Mouse (Mus musculus): ENCODE data around the gene Usp29.
A peak's percentile ranks its signal among the peaks of the same experiment; 100 is the strongest.
"Not testable (repeated sequence)": the region's sequence is repeated elsewhere in the genome, so short reads cannot be mapped to it uniquely, and the experiment has no call there.

The Usp29 gene

DNA sequence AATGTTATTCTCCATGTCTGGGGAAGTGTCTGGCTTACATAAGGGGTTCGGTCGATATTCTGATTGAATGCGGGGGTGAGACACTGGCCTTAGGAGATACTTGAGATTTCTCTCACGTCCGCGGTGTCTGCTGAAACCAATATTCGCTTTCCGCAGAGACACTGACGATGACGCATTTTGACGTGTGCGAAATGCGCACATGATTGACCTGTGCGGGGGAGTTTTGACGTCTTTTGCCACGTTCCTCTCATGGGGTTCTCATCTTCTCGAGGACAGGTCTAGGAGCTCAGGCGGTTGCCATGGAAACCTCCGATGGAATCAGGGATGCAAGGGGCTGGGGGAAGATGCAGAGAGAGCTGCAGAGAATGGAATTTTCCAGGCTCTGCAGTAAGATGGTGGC lies 144.1 kb downstream of the Usp29 start:
- DNase-seq (ENCODE audit: low read depth), result no peak

DNA sequence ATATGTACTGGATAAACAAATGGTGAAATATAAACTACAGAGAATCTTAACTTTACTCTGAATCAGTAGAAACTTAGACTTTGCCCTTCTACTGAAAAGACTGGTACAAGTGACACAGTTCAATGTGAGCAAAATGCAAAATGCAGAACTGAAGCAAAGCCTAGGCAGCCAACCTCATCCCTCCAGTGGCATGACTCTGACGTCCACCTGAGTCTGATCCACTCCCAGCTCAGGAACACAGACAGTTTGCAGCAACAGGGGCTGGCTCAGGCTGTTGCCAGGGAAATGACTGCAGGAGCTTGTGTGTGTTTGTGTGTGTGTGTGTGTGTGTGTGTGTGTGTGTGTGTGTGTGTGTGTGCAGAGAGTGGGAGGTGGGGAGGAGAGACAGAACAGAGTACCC lies 147.8 kb downstream of the Usp29 start:
- DNase-seq (ENCODE audit: low read depth), result no peak

DNA sequence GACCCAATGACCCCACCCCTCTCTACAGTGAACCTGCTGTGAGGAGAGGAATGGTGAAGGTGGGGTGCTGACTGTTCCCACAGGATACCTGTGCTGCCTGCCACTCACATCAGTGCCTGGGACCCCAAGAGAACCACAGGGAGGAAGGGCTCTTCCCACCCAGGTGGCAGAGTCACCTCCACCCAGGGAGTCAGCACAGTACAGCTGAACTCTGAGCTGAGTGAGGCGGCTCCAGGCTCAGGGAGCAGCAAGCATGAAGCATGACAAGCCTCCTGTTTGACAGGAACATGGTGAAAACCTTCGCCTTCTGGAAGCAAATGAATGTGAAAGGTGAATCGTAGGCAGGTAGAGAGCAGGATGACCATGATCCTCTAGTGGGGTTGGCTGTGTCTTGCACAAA lies 148.5 kb downstream of the Usp29 start:
- not testable (repeated sequence) for DNase-seq (ENCODE audit: low read depth)

DNA sequence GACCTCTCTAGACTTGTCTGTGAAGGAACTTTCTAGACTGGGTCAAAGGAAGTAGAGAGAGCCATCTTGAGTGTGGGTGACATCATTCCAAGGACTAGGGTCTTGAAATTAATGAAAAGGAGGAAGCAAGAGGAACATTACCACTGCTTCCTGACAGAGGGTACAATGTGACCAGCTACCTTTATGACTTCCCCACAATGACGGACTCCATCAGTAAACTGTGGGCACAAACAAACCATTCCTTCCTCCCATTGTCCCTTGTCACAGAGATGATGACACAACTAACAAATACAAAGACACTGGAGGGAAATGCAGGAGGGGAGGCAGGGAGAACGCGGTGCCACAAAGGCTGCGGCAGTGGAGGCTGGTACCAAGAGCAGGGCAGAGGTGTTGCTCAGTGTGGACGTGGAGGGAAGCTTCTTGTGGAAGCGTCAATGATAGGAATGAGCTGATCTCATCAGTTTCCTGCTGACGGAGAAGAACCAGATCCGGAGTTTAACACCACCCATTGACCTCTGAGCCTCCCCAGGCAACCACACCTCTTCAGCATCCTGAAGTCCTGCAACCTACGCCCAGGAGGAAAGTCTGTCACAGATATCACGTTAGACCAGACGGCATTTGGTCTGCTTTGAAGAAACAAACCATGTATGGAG lies 149.3 kb downstream of the Usp29 start:
- no peak for DNase-seq (ENCODE audit: low read depth)

DNA sequence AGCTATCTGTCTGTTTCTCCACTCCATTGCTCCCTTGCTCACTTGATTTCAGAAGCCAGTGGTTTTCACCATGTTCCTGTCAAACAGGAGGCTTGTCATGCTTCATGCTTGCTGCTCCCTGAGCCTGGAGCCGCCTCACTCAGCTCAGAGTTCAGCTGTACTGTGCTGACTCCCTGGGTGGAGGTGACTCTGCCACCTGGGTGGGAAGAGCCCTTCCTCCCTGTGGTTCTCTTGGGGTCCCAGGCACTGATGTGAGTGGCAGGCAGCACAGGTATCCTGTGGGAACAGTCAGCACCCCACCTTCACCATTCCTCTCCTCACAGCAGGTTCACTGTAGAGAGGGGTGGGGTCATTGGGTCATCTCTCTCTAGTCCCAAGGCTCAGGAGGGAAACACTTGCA lies 150.5 kb downstream of the Usp29 start:
- DNase-seq (ENCODE audit: low read depth), result not testable (repeated sequence)

DNA sequence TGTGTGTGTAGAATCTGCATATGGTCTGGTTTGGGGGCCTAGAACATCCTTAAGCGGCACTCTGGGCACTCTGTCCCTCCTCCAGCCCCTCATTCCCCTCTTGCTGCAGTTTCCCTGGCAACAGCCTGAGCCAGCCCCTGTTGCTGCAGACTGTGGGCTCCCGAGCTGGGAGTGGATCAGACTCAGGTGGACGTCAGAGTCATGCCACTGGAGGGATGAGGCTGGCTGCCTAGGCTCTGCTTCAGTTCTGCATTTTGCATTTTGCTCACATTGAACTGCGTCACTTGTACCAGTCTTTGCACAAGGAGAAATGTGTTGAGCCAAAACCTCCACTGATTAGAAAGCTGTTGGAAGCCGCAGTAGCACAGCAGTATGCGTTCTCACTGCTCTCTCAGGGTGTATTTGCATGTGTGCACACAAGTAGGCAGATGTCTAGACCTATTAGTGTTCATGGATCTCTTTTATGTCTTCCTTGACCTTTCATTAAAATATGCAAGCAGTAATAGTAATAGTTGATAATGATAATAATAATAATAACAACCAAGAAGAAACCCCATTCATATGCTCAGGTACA lies 151.2 kb downstream of the Usp29 start:
- DNase-seq (ENCODE audit: low read depth), result no peak

DNA sequence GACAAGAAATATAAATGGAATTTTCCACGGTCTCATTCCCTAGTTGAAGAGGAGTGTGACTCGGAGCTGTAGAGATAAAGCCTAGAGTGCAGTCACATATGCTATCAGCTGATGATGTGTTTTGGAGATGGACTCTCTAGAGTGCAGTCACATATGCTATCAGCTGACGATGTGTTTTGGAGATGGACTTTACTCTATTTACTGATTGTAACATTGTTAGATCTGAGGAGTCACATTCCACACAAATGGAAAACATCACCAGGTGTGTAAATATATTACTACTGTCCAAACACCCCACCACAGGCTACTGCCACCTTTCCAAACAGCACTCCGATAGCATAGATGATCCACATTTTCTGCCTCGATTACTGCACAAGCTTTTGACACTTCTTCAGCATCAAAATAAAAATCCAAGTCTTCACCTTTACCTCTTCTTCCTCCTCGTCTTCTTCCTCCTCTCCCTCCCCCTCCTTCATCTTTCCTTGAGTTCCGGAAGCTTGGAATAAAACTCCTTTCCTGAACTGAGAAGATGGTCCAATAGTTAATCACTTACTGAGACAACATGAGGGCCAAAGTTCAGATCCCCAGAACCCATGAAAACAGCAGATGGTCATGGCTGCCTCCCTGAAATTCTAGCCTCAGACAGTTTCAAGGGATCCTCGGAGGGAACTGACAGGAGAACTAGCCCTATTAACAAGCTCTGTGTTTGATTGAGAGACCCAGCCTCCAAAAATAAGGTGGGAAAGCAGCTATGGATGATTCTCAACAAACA lies 153.2 kb downstream of the Usp29 start:
- no peak for DNase-seq (ENCODE audit: low read depth)

DNA sequence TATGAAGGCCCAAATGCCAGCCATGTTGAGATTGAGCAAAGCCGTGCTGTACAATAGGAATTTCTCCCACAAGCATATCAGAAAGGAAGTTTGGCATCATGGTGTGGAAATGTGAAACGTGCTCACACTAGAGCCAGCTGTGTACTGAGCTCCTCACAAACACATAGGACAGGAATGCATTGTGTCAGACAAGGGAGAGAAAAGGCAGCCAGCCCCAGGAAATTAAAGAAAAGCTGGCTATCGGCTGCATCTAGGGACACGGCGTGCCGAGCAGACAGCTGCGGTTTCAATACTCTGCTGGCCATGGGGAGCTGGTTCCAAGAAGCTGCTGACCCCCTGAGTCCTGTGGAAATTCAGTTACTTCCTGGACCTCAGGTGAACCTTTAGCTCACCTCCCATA lies 155.0 kb downstream of the Usp29 start:
- DNase-seq (ENCODE audit: low read depth), result no peak

DNA sequence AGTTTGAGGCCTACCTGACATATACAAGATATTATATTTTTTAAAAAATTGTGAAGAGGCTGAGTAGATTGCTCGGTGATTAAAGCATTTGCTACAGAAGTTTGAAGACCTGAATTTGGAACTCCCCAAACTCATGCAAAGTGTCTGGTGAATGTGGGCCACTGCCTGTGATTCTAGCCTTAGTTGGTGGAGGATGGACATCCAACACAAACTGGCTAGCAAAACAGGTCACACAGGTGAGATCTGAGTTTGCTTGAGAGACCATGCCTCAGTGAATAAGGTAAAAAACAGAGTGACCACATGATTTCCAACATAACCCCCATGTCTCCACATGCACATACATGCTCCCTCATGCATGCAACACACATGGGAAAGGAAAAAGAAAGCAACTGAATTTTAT lies 156.5 kb downstream of the Usp29 start:
- DNase-seq (ENCODE audit: low read depth), result no peak

DNA sequence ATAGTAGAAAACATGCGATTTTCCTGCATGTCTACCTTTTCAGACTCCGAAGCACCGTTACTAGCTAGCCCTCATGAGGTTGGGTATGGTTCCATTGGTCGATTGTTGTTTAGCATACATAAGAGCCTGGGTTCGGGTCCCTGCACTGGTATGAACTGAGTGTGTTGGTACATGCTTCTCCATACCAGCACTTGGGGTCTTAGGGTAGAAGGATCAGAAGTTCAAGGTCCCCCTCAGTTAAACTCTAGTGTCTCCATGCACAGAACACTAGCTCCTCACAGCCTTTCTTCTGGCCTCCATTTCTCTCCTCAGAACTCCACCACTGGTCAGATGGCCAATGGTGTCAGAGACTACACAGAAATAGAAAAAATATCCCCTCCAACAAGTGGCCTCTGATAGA lies 159.5 kb downstream of the Usp29 start:
- no peak for DNase-seq (ENCODE audit: low read depth)

DNA sequence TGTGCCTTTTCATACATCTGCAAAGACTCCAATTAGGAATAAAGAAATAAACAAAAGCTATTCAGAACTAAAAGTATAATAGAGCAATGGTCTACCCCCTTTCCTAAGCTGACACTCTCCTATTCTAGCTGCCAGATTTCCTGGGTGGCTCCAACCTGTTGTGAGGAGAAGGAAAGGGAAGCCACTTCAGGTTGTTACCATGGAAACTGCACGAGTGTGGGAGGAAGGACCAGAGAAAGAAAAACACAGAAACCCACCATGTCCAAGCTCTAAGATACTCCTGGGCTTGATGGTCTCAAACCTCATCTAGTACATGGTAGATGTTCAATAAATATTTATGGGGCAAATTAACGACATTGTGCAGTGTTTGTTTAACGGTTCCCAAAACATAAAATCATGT lies 160.8 kb downstream of the Usp29 start:
- DNase-seq (ENCODE audit: low read depth), result no peak

DNA sequence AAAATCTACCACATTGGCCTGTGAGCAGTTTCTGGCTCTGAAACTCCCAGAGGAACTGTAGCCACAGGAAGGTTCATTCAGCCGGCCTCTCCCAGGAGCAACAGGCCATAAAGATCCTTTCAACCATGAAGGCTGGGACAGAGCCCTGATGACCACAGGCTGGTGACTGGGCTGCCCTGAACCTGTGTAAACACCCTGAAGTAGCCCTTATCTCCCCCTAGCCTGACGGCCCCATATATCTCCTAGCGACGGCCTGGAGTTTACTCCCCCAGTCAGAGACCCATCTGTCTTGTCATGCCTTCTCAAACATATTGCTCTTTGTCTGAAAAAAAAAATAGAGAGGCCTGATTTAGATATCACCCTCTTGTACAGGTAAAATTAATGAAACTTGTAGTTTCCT lies 166.6 kb downstream of the Usp29 start:
- not testable (repeated sequence) for DNase-seq (ENCODE audit: low read depth)

DNA sequence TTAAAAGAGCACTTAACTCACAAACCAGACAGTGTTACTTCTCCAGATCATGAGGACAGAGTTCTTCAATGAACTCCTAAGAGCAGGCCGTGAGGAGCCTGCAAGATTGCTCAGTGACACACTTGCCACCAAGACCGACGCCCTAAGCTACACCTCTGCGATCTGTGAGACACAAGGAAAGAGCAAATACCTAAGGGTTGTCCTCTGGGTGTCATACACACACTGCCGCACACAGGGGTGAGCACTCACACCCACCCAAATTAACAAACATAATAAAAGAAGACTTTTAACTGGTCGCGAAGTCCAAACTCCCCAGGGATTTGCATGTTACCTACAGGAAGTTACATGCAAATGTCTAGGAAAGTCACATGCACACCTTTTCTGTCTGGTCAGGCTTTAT lies 170.3 kb downstream of the Usp29 start:
- DNase-seq (ENCODE audit: low read depth), result no peak

DNA sequence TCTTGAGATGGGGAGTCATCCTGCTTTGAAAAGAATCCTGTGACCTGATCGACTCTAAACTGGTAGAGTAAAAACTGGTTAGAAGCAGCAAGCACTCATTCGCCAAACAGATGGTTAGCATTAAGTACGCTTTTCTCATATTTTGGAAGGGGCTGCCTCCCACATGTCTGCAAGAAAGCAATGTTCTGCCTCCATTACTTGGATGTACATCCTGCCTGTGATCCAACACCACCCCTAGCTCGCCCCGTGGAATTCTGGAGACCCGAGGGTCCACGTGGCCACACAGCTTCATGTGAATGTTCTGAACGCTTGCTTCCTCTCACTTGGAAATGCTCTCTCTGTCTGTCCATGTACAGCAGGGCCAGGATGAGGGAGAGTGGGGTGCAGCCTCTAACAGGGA lies 173.1 kb downstream of the Usp29 start:
- no peak for DNase-seq (ENCODE audit: low read depth)

DNA sequence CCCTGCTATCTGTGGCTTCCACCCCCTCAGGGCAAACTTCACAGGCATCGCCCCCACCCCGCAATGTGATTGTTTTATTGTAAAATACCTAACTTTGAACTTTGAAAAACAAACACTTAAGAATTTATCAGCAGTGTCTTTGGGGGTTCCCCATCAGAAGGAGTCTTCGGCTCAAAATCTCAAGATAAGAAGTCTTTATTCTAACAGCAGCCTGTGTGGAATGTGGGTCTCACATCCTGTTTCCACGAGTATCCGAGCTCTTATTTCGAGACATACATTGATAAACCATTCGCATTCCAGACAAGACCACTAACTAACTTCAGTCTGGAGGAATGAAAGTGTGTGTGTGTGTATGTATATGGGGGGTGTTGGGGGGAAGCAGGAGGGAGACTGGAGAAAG lies 180.1 kb downstream of the Usp29 start:
- no peak for DNase-seq (ENCODE audit: low read depth)

DNA sequence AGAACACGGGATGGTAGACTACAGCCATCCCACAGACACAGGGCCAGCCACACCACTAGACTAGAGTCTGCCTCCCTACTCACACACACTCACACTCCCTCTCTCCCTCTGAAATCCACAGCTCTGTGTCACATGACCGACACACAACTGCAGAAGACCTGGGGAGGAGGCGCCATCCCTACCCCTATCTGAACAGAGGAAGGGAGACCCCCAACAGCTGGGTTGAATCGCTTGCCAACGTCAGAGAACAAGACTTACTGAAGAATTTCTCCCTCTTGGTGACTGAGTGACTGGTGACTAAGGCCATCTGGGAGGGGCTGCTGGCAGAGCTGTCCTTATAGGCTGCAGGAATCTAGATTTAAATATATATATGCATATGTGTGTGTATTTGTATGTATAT lies 181.4 kb downstream of the Usp29 start:
- no peak for DNase-seq (ENCODE audit: low read depth)

DNA sequence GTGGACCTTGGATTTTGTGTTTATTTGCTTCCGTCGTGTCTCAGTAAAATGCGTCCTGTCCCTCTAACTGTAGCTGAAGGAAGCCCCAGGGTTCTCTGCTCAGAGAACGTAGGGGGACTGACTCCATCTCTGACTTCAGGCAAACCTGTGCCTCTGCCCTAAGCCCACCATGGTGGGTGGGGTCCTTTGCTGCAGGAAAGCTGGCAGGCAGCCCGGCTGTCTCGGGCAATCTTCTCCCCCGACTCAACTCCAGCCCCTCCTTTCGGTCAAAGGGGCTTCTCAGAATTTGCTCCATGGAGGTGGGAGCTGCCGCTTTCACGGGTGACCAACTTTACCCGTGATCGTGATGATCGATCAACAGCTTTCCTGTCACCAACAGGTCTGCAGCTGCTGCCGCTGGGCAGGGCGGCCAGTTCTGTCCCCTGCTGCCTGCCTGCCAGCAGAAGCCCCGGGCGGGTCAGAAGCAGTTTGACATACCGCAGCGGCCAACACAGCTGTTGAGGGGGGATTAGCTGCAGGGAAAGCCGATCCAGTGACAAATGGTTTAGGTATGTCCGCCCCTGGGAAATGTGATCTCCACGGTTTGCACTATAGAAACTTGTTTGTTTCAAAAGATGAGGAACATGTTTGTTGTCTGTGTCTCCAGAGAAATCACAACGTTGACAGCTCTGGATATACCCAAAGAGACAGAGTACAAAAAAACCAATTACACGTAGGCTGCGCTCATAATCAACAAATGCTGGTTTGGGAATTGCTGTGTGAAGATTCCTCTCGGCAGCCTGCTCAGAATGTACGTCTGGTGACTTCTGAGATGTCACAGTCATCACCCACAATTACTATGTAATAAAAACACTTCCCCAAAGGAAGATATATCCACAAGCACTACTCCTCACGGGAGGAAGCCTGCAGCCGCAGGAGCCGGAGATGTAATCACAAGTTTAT lies 183.3 kb downstream of the Usp29 start:
- no peak for DNase-seq (ENCODE audit: low read depth)

DNA sequence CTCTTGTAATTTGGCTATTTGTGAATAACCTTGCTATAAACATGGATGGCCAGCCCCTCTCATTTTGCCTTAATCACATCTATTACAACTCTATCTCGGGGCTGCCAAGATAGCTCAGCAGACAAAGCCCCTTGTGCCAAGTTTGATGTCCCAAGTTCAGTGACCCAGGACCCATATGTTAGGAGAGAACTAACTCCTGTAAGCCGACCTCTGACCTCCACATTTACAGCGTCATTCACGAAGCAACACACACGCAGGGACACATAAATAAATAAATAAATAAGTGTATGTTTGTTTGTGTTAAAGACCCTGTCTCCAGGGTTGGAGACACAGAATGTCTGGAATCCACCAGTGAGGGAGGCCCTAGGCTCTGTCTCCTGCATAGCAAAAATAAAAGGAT lies 186.7 kb downstream of the Usp29 start:
- no peak for DNase-seq (ENCODE audit: low read depth)

DNA sequence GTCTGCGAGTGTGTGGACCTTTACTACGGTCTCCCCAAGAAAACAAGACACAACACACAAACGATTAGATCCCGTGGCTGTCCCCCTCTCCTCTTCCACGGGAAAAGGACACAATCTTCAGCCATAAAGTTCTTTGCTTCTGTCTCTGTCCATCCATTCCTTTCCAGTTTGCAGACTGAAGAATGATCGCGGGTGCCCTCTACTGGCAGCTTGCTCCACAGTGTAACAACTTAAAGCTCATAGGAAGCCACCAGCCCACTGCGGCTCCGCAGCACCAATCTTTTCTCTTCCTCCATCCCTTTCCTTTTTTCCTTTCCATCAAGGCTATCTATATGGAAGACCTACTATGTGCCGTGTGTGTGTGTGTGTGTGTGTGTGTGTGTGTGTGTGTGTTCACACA lies 187.9 kb downstream of the Usp29 start:
- DNase-seq (ENCODE audit: low read depth), result peak; percentile 49

DNA sequence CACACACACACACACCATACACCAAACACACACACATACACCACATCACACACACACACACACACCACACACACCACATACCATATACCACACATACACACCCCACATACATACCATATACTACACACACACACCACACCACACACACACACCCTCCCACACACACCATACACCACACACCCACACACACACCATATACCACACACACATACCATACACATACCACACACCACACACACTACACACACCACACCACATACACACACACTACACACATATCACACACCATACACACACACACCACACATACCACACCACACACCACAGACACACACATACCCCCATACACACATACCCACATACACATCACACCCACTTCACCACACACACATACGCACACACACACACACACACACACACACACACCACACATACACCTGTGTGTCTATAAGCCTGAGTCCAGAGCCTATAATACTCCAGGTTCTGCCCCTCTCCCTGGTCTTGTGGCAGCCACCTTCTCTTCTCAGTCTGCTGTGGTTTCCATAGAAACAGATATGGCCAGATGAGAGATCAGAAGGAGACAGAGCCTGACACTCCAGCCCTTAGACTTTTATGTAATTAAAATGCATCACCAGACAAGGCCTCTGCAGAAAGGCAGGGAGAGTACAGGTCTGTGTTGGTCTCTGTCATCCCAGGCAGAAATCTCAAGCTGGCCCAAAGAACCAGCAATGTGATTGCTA lies 188.9 kb downstream of the Usp29 start:
- no peak for DNase-seq (ENCODE audit: low read depth)

DNA sequence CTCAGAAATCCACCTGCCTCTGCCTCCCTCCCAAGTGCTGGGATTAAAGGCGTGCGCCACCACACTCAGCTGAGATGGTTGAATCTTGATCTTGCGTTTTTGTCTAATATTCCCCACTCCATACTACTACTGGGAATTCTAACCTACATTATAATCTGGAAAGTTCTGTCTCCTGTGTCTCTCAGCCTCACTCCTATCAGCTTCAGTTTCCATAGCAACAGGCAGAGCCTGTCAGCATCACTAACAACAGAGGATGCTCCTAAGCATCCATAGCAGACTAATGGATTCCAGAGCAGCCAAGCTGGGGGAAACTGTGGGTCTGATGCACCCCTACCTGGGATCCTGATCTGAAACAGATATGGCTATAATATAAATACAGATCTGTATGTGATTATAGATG lies 193.1 kb downstream of the Usp29 start:
- no peak for DNase-seq (ENCODE audit: low read depth)
